Mouse (Mus musculus): Measurements from ENCODE around the gene Odf4. TPM values are rescaled to one million over a fixed set of nuclear protein-coding genes. Genes with fewer than 3 reads are reported as not detected.
A peak's percentile ranks its signal among the peaks of the same experiment; 100 is the strongest.

The Odf4 gene
- polyA plus RNA-seq, 1 experiment from 2014 or later: not detected

- no peak for DNase-seq (ENCODE audit: low spot score)
- no peak for ATAC-seq (replicated peaks; ENCODE audit: low FRiP score)
- peaks cover 28% of the 10 kb centered on the region for H3K4me1 ChIP-seq (replicated peaks; ENCODE audit: control insufficient read depth, insufficient read depth, low read length)
- H3K36me3 ChIP-seq (ENCODE audit: control insufficient read depth, insufficient read depth, low read length): no peaks in the 10 kb centered on the region
- H3K4me3 ChIP-seq (ENCODE audit: low read depth, low read length): no peak overlapping the region
- H3K4me2 ChIP-seq: no peak overlapping the region
- no peaks in the 10 kb centered on the region for H3K9me3 ChIP-seq (ENCODE audit: control insufficient read depth, low read length)
- H3K9ac ChIP-seq (ENCODE audit: low read depth, low read length): no peak overlapping the region
- H3K27me3 ChIP-seq (replicated peaks; ENCODE audit: control insufficient read depth, insufficient read depth, low read length): no peaks in the 10 kb centered on the region
- peak overlapping the region; percentile 73 for H3K27ac ChIP-seq (ENCODE audit: low read depth, low read length)
- 56% methylated on average over 4 of the region's 4 CpGs for WGBS
Measured at GRCm38 (mm10) chr11:68897120-68897519, 29.8 kb downstream of the Odf4 start.

GRCm38 (mm10) chr11:68896247-68896646 lies 30.6 kb downstream of the Odf4 start:
- no peaks in the 10 kb centered on the region for H3K9me3 ChIP-seq (ENCODE audit: control insufficient read depth, low read length)
- no peak overlapping the region for H3K9ac ChIP-seq (ENCODE audit: low read depth, low read length)
- peaks cover 32% of the 10 kb centered on the region for H3K4me1 ChIP-seq (replicated peaks; ENCODE audit: control insufficient read depth, insufficient read depth, low read length)
- peak overlapping the region; percentile 73 for H3K27ac ChIP-seq (ENCODE audit: low read depth, low read length)
- no peak for DNase-seq (ENCODE audit: low spot score)
- ATAC-seq (replicated peaks; ENCODE audit: low FRiP score): peak; percentile 74
- H3K4me3 ChIP-seq (ENCODE audit: low read depth, low read length): no peak overlapping the region
- no peak overlapping the region for H3K4me2 ChIP-seq
- WGBS: 72% methylated on average over 5 of the region's 5 CpGs
- H3K27me3 ChIP-seq (replicated peaks; ENCODE audit: control insufficient read depth, insufficient read depth, low read length): no peaks in the 10 kb centered on the region
- H3K36me3 ChIP-seq (ENCODE audit: control insufficient read depth, insufficient read depth, low read length): no peaks in the 10 kb centered on the region

DNA sequence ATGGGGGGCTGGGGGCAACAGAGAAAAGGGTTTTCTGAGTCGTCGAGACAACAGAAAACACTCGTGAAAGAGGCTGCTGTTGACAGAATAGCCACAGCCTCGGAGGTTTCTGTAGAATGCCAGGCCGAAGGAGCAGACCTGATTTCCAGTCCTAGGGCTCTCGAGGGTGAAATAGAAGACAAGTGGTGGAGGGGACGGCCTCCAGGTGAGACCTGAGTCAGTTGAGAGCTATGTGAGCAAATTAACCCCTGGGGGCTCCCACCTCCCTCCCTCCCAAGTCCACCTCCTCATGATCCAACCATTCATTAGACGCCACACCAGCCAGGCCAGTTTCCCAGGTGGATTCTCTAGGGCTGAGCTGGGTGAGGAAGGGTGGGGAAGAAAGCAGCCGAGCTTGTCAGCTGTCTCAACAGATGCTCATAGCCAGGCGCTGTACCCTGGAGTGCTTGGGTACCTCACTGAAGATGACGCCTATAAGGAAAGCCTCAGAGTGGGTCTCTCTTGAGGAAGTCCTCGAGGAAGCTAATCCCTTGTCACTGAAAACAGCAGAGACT lies 32.9 kb downstream of the Odf4 start:
- no peak overlapping the region for H3K27ac ChIP-seq (ENCODE audit: low read depth, low read length)
- no peaks in the 10 kb centered on the region for H3K9me3 ChIP-seq (ENCODE audit: control insufficient read depth, low read length)
- no peak for ATAC-seq (replicated peaks; ENCODE audit: low FRiP score)
- no peak for DNase-seq (ENCODE audit: low spot score)
- no peaks in the 10 kb centered on the region for H3K36me3 ChIP-seq (ENCODE audit: control insufficient read depth, insufficient read depth, low read length)
- no peaks in the 10 kb centered on the region for H3K27me3 ChIP-seq (replicated peaks; ENCODE audit: control insufficient read depth, insufficient read depth, low read length)
- peaks cover 28% of the 10 kb centered on the region for H3K4me1 ChIP-seq (replicated peaks; ENCODE audit: control insufficient read depth, insufficient read depth, low read length)
- H3K9ac ChIP-seq (ENCODE audit: low read depth, low read length): no peak overlapping the region
- H3K4me3 ChIP-seq (ENCODE audit: low read depth, low read length): no peak overlapping the region
- no peak overlapping the region for H3K4me2 ChIP-seq
- 66% methylated on average over 12 of the region's 12 CpGs for WGBS

DNA sequence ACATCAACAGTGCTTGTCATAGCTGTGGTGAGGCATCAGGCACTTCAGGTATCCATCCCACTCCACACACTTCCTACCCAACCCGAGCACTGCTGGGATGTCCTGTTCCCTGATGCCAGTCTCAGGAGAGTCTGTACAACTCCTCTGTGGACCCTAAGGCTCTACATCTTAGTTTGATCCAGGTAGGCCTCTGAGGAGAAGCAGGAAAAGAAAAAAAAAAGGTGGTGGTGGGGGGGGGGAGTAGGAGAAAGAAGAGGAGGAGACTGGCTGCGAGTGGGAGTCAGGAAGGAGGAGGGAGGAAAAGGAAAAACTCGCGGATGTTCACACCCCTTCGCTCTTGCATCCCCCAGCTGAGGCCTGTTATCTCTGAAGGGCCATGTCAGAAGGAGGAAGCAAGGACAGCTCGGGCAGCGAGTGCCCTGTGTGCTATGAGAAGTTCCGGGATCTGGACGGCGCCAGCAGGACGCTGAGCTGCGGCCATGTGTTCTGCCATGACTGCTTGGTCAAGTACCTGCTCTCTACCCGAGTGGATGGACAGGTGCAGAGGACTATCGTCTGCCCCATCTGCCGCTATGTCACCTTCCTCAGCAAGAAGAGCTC lies 34.5 kb downstream of the Odf4 start:
- H3K4me2 ChIP-seq: peak overlapping the region; percentile 52
- no peak overlapping the region; the same call in 1 of the 2 replicates for H3K27ac ChIP-seq (ENCODE audit: low read depth, low read length)
- 0 out of 2 replicates have a peak, but pooled peaks have one; percentile 29 for ATAC-seq (replicated peaks; ENCODE audit: low FRiP score)
- peak; percentile 36 for DNase-seq (ENCODE audit: low spot score)
- peaks cover 16% of the 10 kb centered on the region for H3K4me1 ChIP-seq (replicated peaks; ENCODE audit: control insufficient read depth, insufficient read depth, low read length)
- 36% methylated on average over 15 of the region's 15 CpGs for WGBS
- no peaks in the 10 kb centered on the region for H3K27me3 ChIP-seq (replicated peaks; ENCODE audit: control insufficient read depth, insufficient read depth, low read length)
- peak overlapping the region; percentile 52 for H3K9ac ChIP-seq (ENCODE audit: low read depth, low read length)
- 0 out of 2 replicates have a peak overlapping the region, but pooled peaks have one; percentile 7 for H3K4me3 ChIP-seq (ENCODE audit: low read depth, low read length)
- no peaks in the 10 kb centered on the region for H3K36me3 ChIP-seq (ENCODE audit: control insufficient read depth, insufficient read depth, low read length)
- no peaks in the 10 kb centered on the region for H3K9me3 ChIP-seq (ENCODE audit: control insufficient read depth, low read length)

DNA sequence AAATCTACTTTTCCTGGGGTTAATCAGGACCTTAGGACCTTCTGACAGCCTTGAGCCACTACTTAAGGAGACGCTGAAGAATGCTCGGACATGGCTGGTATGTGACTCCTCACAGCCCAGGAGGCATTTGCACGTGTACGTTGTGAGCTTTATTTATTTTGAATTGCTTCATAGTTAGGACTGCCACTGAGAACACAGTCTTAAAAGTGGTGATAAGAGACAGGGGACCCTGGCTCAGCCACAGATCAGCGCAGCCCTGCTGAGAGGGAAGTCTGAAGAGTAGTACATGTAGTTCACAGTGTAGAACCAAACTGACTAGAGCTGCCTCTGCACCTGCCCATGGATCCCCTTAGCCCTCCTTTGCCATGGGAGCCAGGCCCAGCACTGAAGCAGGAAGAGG lies 35.1 kb downstream of the Odf4 start:
- Histone ChIP-seq H3K27me3 (replicated peaks; ENCODE audit: control insufficient read depth, insufficient read depth, low read length) (no peaks in the 10 kb centered on the region), H3K4me1 (replicated peaks; ENCODE audit: control insufficient read depth, insufficient read depth, low read length) (peaks cover 13% of the 10 kb centered on the region), H3K27ac (ENCODE audit: low read depth, low read length) (no peak overlapping the region), H3K4me2 (peak overlapping the region; percentile 52; the same call in 1 of the 2 replicates), H3K4me3 (ENCODE audit: low read depth, low read length) (no peak overlapping the region), H3K9ac (ENCODE audit: low read depth, low read length) (no peak overlapping the region), H3K9me3 (ENCODE audit: control insufficient read depth, low read length) (no peaks in the 10 kb centered on the region), H3K36me3 (ENCODE audit: control insufficient read depth, insufficient read depth, low read length) (no peaks in the 10 kb centered on the region)
- 66% methylated on average over 5 of the region's 5 CpGs for WGBS
- peak; percentile 30 for DNase-seq (ENCODE audit: low spot score)
- ATAC-seq (replicated peaks; ENCODE audit: low FRiP score): no peak

DNA sequence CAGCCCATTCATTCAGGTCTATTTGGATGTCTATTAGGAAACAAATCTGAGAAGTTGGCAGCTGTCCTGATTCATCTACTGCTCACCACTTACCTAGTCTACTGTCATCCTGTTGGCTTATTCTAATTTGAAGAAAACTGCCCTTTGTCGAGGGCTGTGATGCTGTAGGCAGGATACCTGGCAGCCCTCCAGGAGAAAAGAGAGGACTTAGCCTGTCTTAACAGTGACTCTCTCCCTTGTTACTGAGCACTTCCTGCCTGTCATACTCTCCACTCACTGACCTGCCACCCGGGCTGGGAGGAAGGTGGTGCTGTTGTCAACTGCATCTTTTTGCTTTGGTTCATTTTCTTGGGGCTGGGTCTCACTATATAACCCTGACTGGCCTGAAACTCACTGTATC lies 36.3 kb downstream of the Odf4 start:
- DNase-seq (ENCODE audit: low spot score): no peak
- Histone ChIP-seq H3K27me3 (replicated peaks; ENCODE audit: control insufficient read depth, insufficient read depth, low read length) (no peaks in the 10 kb centered on the region), H3K9ac (ENCODE audit: low read depth, low read length) (no peak overlapping the region), H3K4me1 (replicated peaks; ENCODE audit: control insufficient read depth, insufficient read depth, low read length) (peaks cover 13% of the 10 kb centered on the region), H3K27ac (ENCODE audit: low read depth, low read length) (no peak overlapping the region), H3K9me3 (ENCODE audit: control insufficient read depth, low read length) (no peaks in the 10 kb centered on the region), H3K4me2 (no peak overlapping the region), H3K4me3 (ENCODE audit: low read depth, low read length) (no peak overlapping the region), H3K36me3 (ENCODE audit: control insufficient read depth, insufficient read depth, low read length) (no peaks in the 10 kb centered on the region)
- ATAC-seq (replicated peaks; ENCODE audit: low FRiP score): no peak
- WGBS: 40% methylated on average over 2 of the region's 2 CpGs

GRCm38 (mm10) chr11:68888653-68889052 lies 38.2 kb downstream of the Odf4 start:
- no peak overlapping the region for H3K4me2 ChIP-seq
- no peaks in the 10 kb centered on the region for H3K9me3 ChIP-seq (ENCODE audit: control insufficient read depth, low read length)
- no peaks in the 10 kb centered on the region for H3K27me3 ChIP-seq (replicated peaks; ENCODE audit: control insufficient read depth, insufficient read depth, low read length)
- WGBS: 65% methylated on average over 2 of the region's 2 CpGs
- H3K36me3 ChIP-seq (ENCODE audit: control insufficient read depth, insufficient read depth, low read length): no peaks in the 10 kb centered on the region
- no peak overlapping the region for H3K27ac ChIP-seq (ENCODE audit: low read depth, low read length)
- H3K4me3 ChIP-seq (ENCODE audit: low read depth, low read length): no peak overlapping the region
- DNase-seq (ENCODE audit: low spot score): no peak
- H3K4me1 ChIP-seq (replicated peaks; ENCODE audit: control insufficient read depth, insufficient read depth, low read length): peaks cover 24% of the 10 kb centered on the region
- no peak overlapping the region for H3K9ac ChIP-seq (ENCODE audit: low read depth, low read length)
- ATAC-seq (replicated peaks; ENCODE audit: low FRiP score): no peak

DNA sequence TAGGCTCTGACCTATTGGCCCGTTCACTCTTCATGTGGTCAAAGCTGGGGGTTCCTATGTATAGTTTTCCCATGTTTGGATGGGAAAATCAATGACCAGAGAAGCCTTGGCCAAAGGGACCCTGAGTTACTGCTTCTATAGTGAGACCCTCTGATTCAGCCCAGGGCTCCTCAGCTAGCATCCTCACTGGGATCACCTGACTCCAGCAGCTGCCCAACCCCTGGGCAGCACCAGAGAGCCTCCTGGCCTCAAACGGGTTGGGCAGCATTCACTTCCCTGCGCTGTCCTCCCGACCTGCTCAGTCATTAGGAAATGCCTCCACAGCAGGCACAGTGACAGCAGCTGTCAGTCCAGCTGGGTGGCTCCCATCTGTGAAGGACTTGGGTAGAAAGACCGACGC lies 38.6 kb downstream of the Odf4 start, which contains the start of gene Rnf222:
Rnf222 (plus strand) TSS at position 301 of the 400 bp plus-strand sequence.
- Histone ChIP-seq H3K9me3 (ENCODE audit: control insufficient read depth, low read length) (no peaks in the 10 kb centered on the region), H3K4me2 (no peak within 1 kb of the TSS), H3K27me3 (replicated peaks; ENCODE audit: control insufficient read depth, insufficient read depth, low read length) (no peaks in the 10 kb centered on the region), H3K27ac (ENCODE audit: low read depth, low read length) (no peak within 1 kb of the TSS), H3K9ac (ENCODE audit: low read depth, low read length) (no peak within 1 kb of the TSS), H3K4me1 (replicated peaks; ENCODE audit: control insufficient read depth, insufficient read depth, low read length) (peaks cover 25% of the 10 kb centered on the region), H3K36me3 (ENCODE audit: control insufficient read depth, insufficient read depth, low read length) (no peaks in the 10 kb centered on the region), H3K4me3 (ENCODE audit: low read depth, low read length) (no peak within 1 kb of the TSS)
- no peak for ATAC-seq (replicated peaks; ENCODE audit: low FRiP score)
- 44% methylated on average over 6 of the region's 6 CpGs for WGBS
- no peak for DNase-seq (ENCODE audit: low spot score)

DNA sequence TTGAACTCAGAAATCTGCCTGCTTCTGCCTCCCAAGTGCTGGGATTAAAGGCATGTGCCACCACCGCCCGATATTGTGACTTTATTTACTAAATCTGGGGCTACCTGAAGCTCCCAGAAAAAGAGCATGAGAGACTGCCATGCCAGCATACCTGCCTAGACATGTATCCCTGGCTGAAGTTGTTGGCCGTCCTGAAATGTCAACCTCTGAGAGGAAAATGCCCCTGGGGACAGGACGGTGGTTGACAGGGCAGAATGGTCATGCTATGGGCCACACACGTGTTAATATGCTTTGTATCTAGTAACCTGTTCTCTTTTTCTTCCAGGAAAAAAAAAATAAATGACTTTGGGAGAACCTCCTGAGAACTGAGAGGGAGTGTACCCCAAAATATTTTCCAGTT lies 40.8 kb downstream of the Odf4 start:
- DNase-seq (ENCODE audit: low spot score): no peak
- 76% methylated on average over 5 of the region's 5 CpGs for WGBS
- no peak overlapping the region for H3K4me2 ChIP-seq

More for the DNA sequence above, 40.8 kb downstream of the Odf4 start:
- Histone ChIP-seq H3K9ac (ENCODE audit: low read depth, low read length) (no peak overlapping the region), H3K9me3 (ENCODE audit: control insufficient read depth, low read length) (no peaks in the 10 kb centered on the region), H3K36me3 (ENCODE audit: control insufficient read depth, insufficient read depth, low read length) (no peaks in the 10 kb centered on the region), H3K27ac (ENCODE audit: low read depth, low read length) (no peak overlapping the region), H3K27me3 (replicated peaks; ENCODE audit: control insufficient read depth, insufficient read depth, low read length) (no peaks in the 10 kb centered on the region), H3K4me1 (replicated peaks; ENCODE audit: control insufficient read depth, insufficient read depth, low read length) (peaks cover 12% of the 10 kb centered on the region), H3K4me3 (ENCODE audit: low read depth, low read length) (no peak overlapping the region)
- no peak for ATAC-seq (replicated peaks; ENCODE audit: low FRiP score)
